Mouse (Mus musculus): ENCODE results near the gene Phlda3. TPM values are rescaled to one million over a fixed set of nuclear protein-coding genes. Genes with fewer than 3 reads are reported as not detected.

The Phlda3 gene
- total and polyA plus RNA-seq, 3 experiments, result 8.4 to 36.8 (median 11.5) TPM

GRCm38 (mm10) chr1:135760216-135760615 is 5.7 kb upstream of the Phlda3 start:
- H3K9ac ChIP-seq (ENCODE audit: low read depth, low read length), result no peak overlapping the region
- no peaks in the 10 kb centered on the region for H3K4me1 ChIP-seq (ENCODE audit: control insufficient read depth, insufficient read depth, low read length)
- H3K27me3 ChIP-seq (ENCODE audit: control insufficient read depth, insufficient read depth, low read length), result no peaks in the 10 kb centered on the region
- WGBS, result 76% methylated on average over 8 of the region's 8 CpGs
- H3K36me3 ChIP-seq (ENCODE audit: control insufficient read depth, insufficient read depth, low read length), result no peaks in the 10 kb centered on the region
- no peaks in the 10 kb centered on the region for H3K79me2 ChIP-seq (replicated peaks; ENCODE audit: control insufficient read depth, insufficient read depth, low read length)
- no peak overlapping the region for H3K27ac ChIP-seq
- H3K4me3 ChIP-seq, result no peak overlapping the region
- no peak for TF ChIP-seq CTCF (IDR thresholded peaks at IDR 0.05)
- intact Hi-C loops (cut with DNase I), result no loop called here
- DNase-seq, result no peak

GRCm38 (mm10) chr1:135761728-135762127 is 4.2 kb upstream of the Phlda3 start:
- WGBS, result 92% methylated on average over 5 of the region's 5 CpGs
- no peaks in the 10 kb centered on the region; the same call in 1 of the 2 replicates for H3K79me2 ChIP-seq (replicated peaks; ENCODE audit: control insufficient read depth, insufficient read depth, low read length)
- H3K4me1 ChIP-seq (ENCODE audit: control insufficient read depth, insufficient read depth, low read length), result no peaks in the 10 kb centered on the region
- intact Hi-C loops (cut with DNase I), result no loop called here
- H3K27me3 ChIP-seq (ENCODE audit: control insufficient read depth, insufficient read depth, low read length), result no peaks in the 10 kb centered on the region
- no peaks in the 10 kb centered on the region for H3K36me3 ChIP-seq (ENCODE audit: control insufficient read depth, insufficient read depth, low read length)
- no peak for DNase-seq
- no peak overlapping the region for H3K4me3 ChIP-seq
- TF ChIP-seq POLR2A (IDR thresholded peaks at IDR 0.05; ENCODE audit: insufficient read depth, low read depth, low read length) (no peak), CTCF (IDR thresholded peaks at IDR 0.05) (no peak), EP300 (IDR thresholded peaks at IDR 0.05; ENCODE audit: insufficient read depth, low read depth, low read length) (no peak)
- H3K27ac ChIP-seq, result no peak overlapping the region
- no peak overlapping the region for H3K9ac ChIP-seq (ENCODE audit: low read depth, low read length)

GRCm38 (mm10) chr1:135763503-135764205 is 2.3 kb upstream of the Phlda3 start:
- 78% methylated on average over 9 of the region's 9 CpGs for WGBS
- Histone ChIP-seq H3K4me3 (no peak overlapping the region), H3K27me3 (ENCODE audit: control insufficient read depth, insufficient read depth, low read length) (no peaks in the 10 kb centered on the region), H3K79me2 (replicated peaks; ENCODE audit: control insufficient read depth, insufficient read depth, low read length) (no peaks in the 10 kb centered on the region; the same call in 1 of the 2 replicates), H3K27ac (no peak overlapping the region), H3K36me3 (ENCODE audit: control insufficient read depth, insufficient read depth, low read length) (no peaks in the 10 kb centered on the region), H3K4me1 (ENCODE audit: control insufficient read depth, insufficient read depth, low read length) (peaks cover 1% of the 10 kb centered on the region), H3K9ac (ENCODE audit: low read depth, low read length) (no peak overlapping the region)
- TF ChIP-seq EP300 (IDR thresholded peaks at IDR 0.05; ENCODE audit: insufficient read depth, low read depth, low read length) (no peak), CTCF (IDR thresholded peaks at IDR 0.05) (no peak), POLR2A (IDR thresholded peaks at IDR 0.05; ENCODE audit: insufficient read depth, low read depth, low read length) (no peak)
- intact Hi-C loops (cut with DNase I), result no loop called here
- peak in 1 of 2 experiments; percentile 35 for DNase-seq

GRCm38 (mm10) chr1:135764206-135764528 is 1.8 kb upstream of the Phlda3 start:
- no peaks in the 10 kb centered on the region for H3K36me3 ChIP-seq (ENCODE audit: control insufficient read depth, insufficient read depth, low read length)
- intact Hi-C loops (cut with DNase I), result no loop called here
- TF ChIP-seq POLR2A (IDR thresholded peaks at IDR 0.05; ENCODE audit: insufficient read depth, low read depth, low read length), result no peak
- no peak for TF ChIP-seq CTCF (IDR thresholded peaks at IDR 0.05)
- TF ChIP-seq EP300 (IDR thresholded peaks at IDR 0.05; ENCODE audit: insufficient read depth, low read depth, low read length), result no peak
- 45% methylated on average over 2 of the region's 2 CpGs for WGBS
- H3K27ac ChIP-seq, result no peak overlapping the region; the same call in 1 of the 2 replicates
- H3K9ac ChIP-seq (ENCODE audit: low read depth, low read length), result no peak overlapping the region
- H3K4me1 ChIP-seq (ENCODE audit: control insufficient read depth, insufficient read depth, low read length), result peaks cover 1% of the 10 kb centered on the region
- no peaks in the 10 kb centered on the region; the same call in 1 of the 2 replicates for H3K79me2 ChIP-seq (replicated peaks; ENCODE audit: control insufficient read depth, insufficient read depth, low read length)
- no peak overlapping the region for H3K4me3 ChIP-seq
- no peaks in the 10 kb centered on the region for H3K27me3 ChIP-seq (ENCODE audit: control insufficient read depth, insufficient read depth, low read length)
- DNase-seq, result no peak

GRCm38 (mm10) chr1:135766592-135767306 is 830 bp downstream of the Phlda3 start:
- peak overlapping the region; percentile 92 for H3K27ac ChIP-seq
- intact Hi-C loops (cut with DNase I), result no loop called here
- WGBS, result 5% methylated on average over 30 of the region's 30 CpGs
- H3K4me3 ChIP-seq, result peak overlapping the region; percentile 92
- no peak for DNase-seq
- TF ChIP-seq CTCF (IDR thresholded peaks at IDR 0.05) (no peak), POLR2A (IDR thresholded peaks at IDR 0.05; ENCODE audit: insufficient read depth, low read depth, low read length) (no peak), EP300 (IDR thresholded peaks at IDR 0.05; ENCODE audit: insufficient read depth, low read depth, low read length) (no peak)
- H3K27me3 ChIP-seq (ENCODE audit: control insufficient read depth, insufficient read depth, low read length), result no peaks in the 10 kb centered on the region
- H3K36me3 ChIP-seq (ENCODE audit: control insufficient read depth, insufficient read depth, low read length), result no peaks in the 10 kb centered on the region
- no peaks in the 10 kb centered on the region; the same call in 1 of the 2 replicates for H3K79me2 ChIP-seq (replicated peaks; ENCODE audit: control insufficient read depth, insufficient read depth, low read length)
- peaks cover 4% of the 10 kb centered on the region for H3K4me1 ChIP-seq (ENCODE audit: control insufficient read depth, insufficient read depth, low read length)
- H3K9ac ChIP-seq (ENCODE audit: low read depth, low read length), result peak overlapping the region; percentile 95

- no peak for DNase-seq
- Histone ChIP-seq H3K4me3 (peak overlapping the region; percentile 92), H3K4me1 (ENCODE audit: control insufficient read depth, insufficient read depth, low read length) (peaks cover 4% of the 10 kb centered on the region), H3K9ac (ENCODE audit: low read depth, low read length) (peak overlapping the region; percentile 95), H3K27me3 (ENCODE audit: control insufficient read depth, insufficient read depth, low read length) (no peaks in the 10 kb centered on the region), H3K27ac (peak overlapping the region; percentile 92), H3K79me2 (replicated peaks; ENCODE audit: control insufficient read depth, insufficient read depth, low read length) (no peaks in the 10 kb centered on the region; the same call in 1 of the 2 replicates), H3K36me3 (ENCODE audit: control insufficient read depth, insufficient read depth, low read length) (no peaks in the 10 kb centered on the region)
- 42% methylated on average over 4 of the region's 4 CpGs for WGBS
- intact Hi-C loops (cut with DNase I), result no loop called here
- TF ChIP-seq EP300 (IDR thresholded peaks at IDR 0.05; ENCODE audit: insufficient read depth, low read depth, low read length) (no peak), CTCF (IDR thresholded peaks at IDR 0.05) (no peak)
These were observed 1.5 kb downstream of the Phlda3 start for GRCm38 (mm10) chr1:135767324-135767890.
